ENCODE assay signal across 8 mouse cellular contexts in genomic region chr11:52488538-52488937, GRCm38 (mm10).
DNase-seq lines count a peak whose midpoint lies in the region; ATAC-seq and TF ChIP-seq lines count a peak whose summit lies in the region.
"Not testable (repeated sequence)": the region's sequence is repeated elsewhere in the genome, so short reads cannot be mapped to it uniquely, and the experiment has no call there.

No protein-coding gene starts in this region.

- peak; percentile 26 for DNase-seq in adrenal gland, postnatal 10 days
- peak; percentile 40 to 43 for DNase-seq in cerebellum, postnatal 14 days
- DNase-seq in gastrocnemius, adult 2 months; lung, postnatal 0 days (ENCODE audit: low spot score); stomach, postnatal 0 days (ENCODE audit: low spot score): not testable (repeated sequence)
- DNase-seq in hindbrain, postnatal 0 days (ENCODE audit: low spot score): peak; percentile 24
- DNase-seq in kidney, postnatal 10 days: peak; percentile 22
- DNase-seq in left cerebral cortex, adult 18-20 months (ENCODE audit: low spot score in 2 of 2): peak; percentile 7 to 17

- peak; percentile 14; the same call in 1 of the 2 replicates for TF ChIP-seq CTCF in gastrocnemius, adult 2 months (IDR thresholded peaks at IDR 0.05)
- TF ChIP-seq CTCF in hindbrain, postnatal 0 days (IDR thresholded peaks at IDR 0.05; ENCODE audit: low read depth): peak; percentile 50
- peak; percentile 26 for TF ChIP-seq CTCF in lung, postnatal 0 days (IDR thresholded peaks at IDR 0.05)
- TF ChIP-seq CTCF in stomach, postnatal 0 days (IDR thresholded peaks at IDR 0.05; ENCODE audit: low read depth): peak; percentile 48

- 71% methylated on average over 4 of the region's 4 CpGs for WGBS in hindbrain, postnatal 0 days
- WGBS in lung, postnatal 0 days: 58% methylated on average over 4 of the region's 4 CpGs
- 45% methylated on average over 4 of the region's 4 CpGs for WGBS in stomach, postnatal 0 days

- not testable (repeated sequence) for H3K9ac ChIP-seq in hindbrain, postnatal 0 days (replicated peaks; ENCODE audit: low read length); lung, postnatal 0 days (replicated peaks; ENCODE audit: low read depth); stomach, postnatal 0 days (ENCODE audit: low read length)

- ATAC-seq in hindbrain, postnatal 0 days; lung, postnatal 0 days; stomach, postnatal 0 days (ENCODE audit: low FRiP score, low TSS enrichment): not testable (repeated sequence)

- not testable (repeated sequence) for H3K27me3 ChIP-seq in hindbrain, postnatal 0 days (ENCODE audit: insufficient read depth, low read length); lung, postnatal 0 days (replicated peaks; ENCODE audit: insufficient read depth, low read length); stomach, postnatal 0 days (ENCODE audit: control insufficient read depth, insufficient read depth, low read length)

- TF ChIP-seq EP300 in lung, postnatal 0 days (IDR thresholded peaks at IDR 0.05); stomach, postnatal 0 days (optimal IDR thresholded peaks at IDR 0.05): not testable (repeated sequence)

- not testable (repeated sequence) for H3K36me3 ChIP-seq in hindbrain, postnatal 0 days (ENCODE audit: insufficient read depth, low read length); lung, postnatal 0 days (ENCODE audit: insufficient read depth, low read length); stomach, postnatal 0 days (ENCODE audit: control insufficient read depth, insufficient read depth, low read length)

- intact Hi-C loops in gastrocnemius, adult 2 months (cut with DNase I): not testable (repeated sequence)

- H3K4me3 ChIP-seq in gastrocnemius, adult 2 months; hindbrain, postnatal 0 days (ENCODE audit: low read length); lung, postnatal 0 days (ENCODE audit: low read depth, low read length); stomach, postnatal 0 days (ENCODE audit: low read depth, low read length): not testable (repeated sequence)

- H3K9me3 ChIP-seq in hindbrain, postnatal 0 days (ENCODE audit: low read length); lung, postnatal 0 days (ENCODE audit: low read length); stomach, postnatal 0 days (ENCODE audit: control insufficient read depth, low read length): not testable (repeated sequence)

- H3K4me2 ChIP-seq in hindbrain, postnatal 0 days (ENCODE audit: low read depth, low read length); lung, postnatal 0 days (replicated peaks; ENCODE audit: low read depth, low read length); stomach, postnatal 0 days (replicated peaks; ENCODE audit: low read depth): not testable (repeated sequence)

- H3K27ac ChIP-seq in gastrocnemius, adult 2 months; hindbrain, postnatal 0 days; lung, postnatal 0 days (ENCODE audit: low read length); stomach, postnatal 0 days (replicated peaks): not testable (repeated sequence)

- not testable (repeated sequence) for H3K4me1 ChIP-seq in hindbrain, postnatal 0 days (ENCODE audit: insufficient read depth, low read length); lung, postnatal 0 days (ENCODE audit: insufficient read depth, low read depth, low read length); stomach, postnatal 0 days (replicated peaks; ENCODE audit: control insufficient read depth, insufficient read depth)
